Mouse (Mus musculus) retina, embryonic 14.5 days (tissue): ENCODE results near the gene Fcrl6.

Experiments used
- DNase-seq: peaks from one replicate; pipeline ENCODE4 v3.0.0-alpha.2; 2015; ENCODE audit warnings: low spot score

The Fcrl6 gene

GRCm38 (mm10) chr1:172602326-172602725 lies at the start of gene Fcrl6:
Gene Fcrl6, minus strand, starts transcription at chr1:172602551.
- DNase-seq = no peak

- DNase-seq = no peak
These were observed 49.1 kb upstream of the Fcrl6 start for GRCm38 (mm10) chr1:172651288-172651987.

GRCm38 (mm10) chr1:172650519-172651287 lies 48.4 kb upstream of the Fcrl6 start:
- peak; percentile 49 for DNase-seq

- DNase-seq = no peak
These were observed 47.0 kb upstream of the Fcrl6 start for GRCm38 (mm10) chr1:172649396-172649795.

GRCm38 (mm10) chr1:172647236-172647635 lies 44.9 kb upstream of the Fcrl6 start:
- DNase-seq = no peak

GRCm38 (mm10) chr1:172638781-172639180 lies 36.4 kb upstream of the Fcrl6 start:
- no peak for DNase-seq

GRCm38 (mm10) chr1:172637801-172638200 lies 35.5 kb upstream of the Fcrl6 start:
- DNase-seq = no peak

GRCm38 (mm10) chr1:172636266-172636665 lies 33.9 kb upstream of the Fcrl6 start:
- no peak for DNase-seq

- no peak for DNase-seq
These were observed 32.9 kb upstream of the Fcrl6 start for GRCm38 (mm10) chr1:172635258-172635657.

GRCm38 (mm10) chr1:172634136-172634535 lies 31.8 kb upstream of the Fcrl6 start:
- DNase-seq = no peak

GRCm38 (mm10) chr1:172632451-172633326 lies 30.3 kb upstream of the Fcrl6 start, which contains the start of gene Dusp23:
Gene Dusp23, minus strand, starts transcription at chr1:172632962.
- DNase-seq = peak; percentile 97

GRCm38 (mm10) chr1:172631721-172632120 lies 29.4 kb upstream of the Fcrl6 start:
- DNase-seq = peak; percentile 11

GRCm38 (mm10) chr1:172629831-172630230 lies 27.5 kb upstream of the Fcrl6 start:
- DNase-seq = no peak

GRCm38 (mm10) chr1:172626306-172626705 lies 24.0 kb upstream of the Fcrl6 start:
- no peak for DNase-seq

GRCm38 (mm10) chr1:172624081-172624480 lies 21.7 kb upstream of the Fcrl6 start:
- DNase-seq = no peak

- no peak for DNase-seq
These were observed 21.2 kb upstream of the Fcrl6 start for GRCm38 (mm10) chr1:172623599-172623998.

GRCm38 (mm10) chr1:172619235-172619634 lies 16.9 kb upstream of the Fcrl6 start:
- peak; percentile 81 for DNase-seq

- no peak for DNase-seq
These were observed 15.8 kb upstream of the Fcrl6 start for GRCm38 (mm10) chr1:172618141-172618540.

GRCm38 (mm10) chr1:172617365-172618076 lies 15.2 kb upstream of the Fcrl6 start:
- peak; percentile 43 for DNase-seq

- peak; percentile 61 for DNase-seq
These were observed 14.4 kb upstream of the Fcrl6 start for GRCm38 (mm10) chr1:172616537-172617300.

- DNase-seq = no peak
These were observed 13.1 kb upstream of the Fcrl6 start for GRCm38 (mm10) chr1:172615412-172615811.
